Mouse (Mus musculus) layer of hippocampus, adult 8-10 months (tissue): ENCODE measurements at regions not wholly inside any gene's neighbourhood (a gene's known extent, or its start where the extent isn't known, plus 50 kb on each side); places are given as distances from the start of the nearest gene placed in this dataset.
A peak's percentile ranks its signal among the peaks of the same experiment; 100 is the strongest.

ENCODE experiments used
- DNase-seq, 2 experiments: peaks; one replicate each; pipeline ENCODE4 v3.0.0; 2022; ENCODE audit warnings: low spot score in 2 of 2

- no peak for DNase-seq
Measured at GRCm38 (mm10) chrX:11826737-11827408, 333.3 kb downstream of the Bcor start.

- no peak for DNase-seq
Measured at GRCm38 (mm10) chrX:11829411-11830002, 330.6 kb downstream of the Bcor start.

DNA sequence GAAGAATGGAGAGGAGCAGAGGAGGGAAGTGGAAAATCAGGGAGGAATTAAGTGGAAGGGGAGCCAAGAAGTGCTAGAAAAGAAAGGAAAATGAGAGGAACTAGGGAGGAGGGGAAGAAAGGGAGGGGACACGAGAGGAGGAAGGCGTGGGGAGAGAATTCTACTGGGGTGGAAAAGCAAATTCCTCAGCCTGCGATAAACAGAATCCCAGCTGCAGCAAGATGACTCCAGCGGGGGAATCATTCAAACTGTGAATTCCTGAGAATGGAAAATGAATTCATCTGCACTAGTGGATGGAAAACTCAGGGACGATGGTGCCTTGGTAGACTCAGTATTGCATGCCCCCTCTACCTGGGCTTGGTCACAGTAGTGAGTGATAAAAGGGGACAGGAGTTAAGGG, 322.6 kb downstream of the Bcor start:
- DNase-seq = no peak

DNA sequence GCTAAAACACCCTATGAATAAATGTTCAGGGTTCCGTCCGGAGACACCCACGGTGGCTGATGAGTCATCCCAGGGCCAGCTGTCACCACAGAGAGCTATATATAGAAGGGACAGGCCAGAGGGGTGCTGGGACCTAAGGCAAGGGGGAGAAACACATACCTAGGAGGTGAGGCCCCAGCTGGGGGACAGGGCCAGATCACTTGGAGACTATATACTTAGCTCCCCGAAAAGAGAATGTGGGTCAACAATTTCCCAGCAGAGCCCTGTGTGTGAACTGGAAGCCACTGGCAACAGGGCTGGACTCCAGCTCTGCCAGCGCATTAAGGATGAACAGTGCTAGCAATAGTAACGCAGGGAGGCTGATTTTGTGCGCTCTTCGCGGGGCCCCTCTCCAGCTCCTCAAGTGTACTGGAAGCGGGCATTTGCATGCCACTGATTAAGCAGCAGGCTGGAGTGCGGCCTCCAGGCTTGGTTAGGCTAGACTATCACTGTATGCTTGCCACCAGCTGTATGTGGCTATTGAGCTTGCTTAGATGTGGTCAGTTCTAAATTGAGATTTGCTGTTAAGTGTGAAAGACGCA, 320.4 kb downstream of the Bcor start:
- DNase-seq = no peak

GRCm38 (mm10) chrX:11840319-11841035, 319.7 kb downstream of the Bcor start:
- no peak for DNase-seq

DNA sequence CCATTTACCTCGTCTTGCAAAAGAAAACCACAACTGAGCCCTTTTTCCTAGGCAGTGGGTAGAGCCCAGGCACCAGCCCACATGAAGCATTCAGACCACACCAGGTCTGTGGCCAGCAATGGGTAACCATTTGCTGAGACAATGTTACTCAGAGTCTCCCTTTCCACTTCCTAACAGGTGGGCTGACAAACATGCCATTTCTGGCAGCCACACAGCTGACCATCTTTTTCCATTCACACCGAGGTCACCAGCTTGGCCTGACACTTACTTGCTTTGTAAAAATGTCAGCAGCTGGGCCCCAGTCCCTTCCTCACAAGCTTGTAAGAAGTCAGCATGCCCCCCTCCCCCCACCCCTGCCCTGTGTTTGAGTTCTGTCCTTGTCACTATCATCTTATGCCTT, 314.6 kb downstream of the Bcor start:
- DNase-seq = no peak

DNA sequence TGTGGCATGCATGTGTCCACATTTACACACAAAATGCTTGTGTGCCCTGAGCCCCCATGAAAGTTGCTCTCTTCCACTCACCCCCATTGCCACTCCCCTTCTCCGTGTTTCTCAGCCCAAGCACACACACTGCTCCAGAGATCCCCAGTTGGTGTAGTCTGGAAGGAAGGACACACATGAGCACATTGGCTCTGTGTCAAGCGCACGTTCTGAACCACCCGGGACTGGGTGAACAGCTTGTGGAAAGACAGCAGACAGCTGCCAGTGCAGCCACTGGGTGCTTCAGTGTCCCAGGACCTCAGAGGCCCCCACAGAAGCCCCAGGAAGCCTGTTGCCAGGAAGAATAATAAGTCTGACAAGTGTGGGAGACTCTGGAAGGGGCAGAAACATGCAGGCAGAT, 304.2 kb downstream of the Bcor start:
- peak in 1 of 2 experiments; percentile 6 for DNase-seq

DNA sequence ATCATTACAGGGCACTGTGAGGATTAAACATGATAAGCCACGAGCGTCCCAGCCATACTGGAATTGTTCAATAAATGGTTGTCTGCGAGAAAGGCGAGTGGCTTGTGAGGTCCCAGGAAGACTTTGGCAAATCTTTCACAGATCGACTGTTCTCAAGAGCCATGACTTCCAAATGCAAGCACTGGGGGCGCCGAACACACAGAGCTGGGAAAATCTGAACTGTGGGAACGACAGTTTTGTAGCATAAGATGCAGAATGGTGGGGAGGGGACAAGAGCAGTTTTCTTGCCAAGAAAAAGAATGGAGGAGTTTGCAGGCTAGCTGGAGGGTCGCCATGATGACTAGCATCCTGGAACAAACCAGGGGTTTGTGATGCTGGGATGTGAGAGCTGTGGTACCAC, 300.8 kb downstream of the Bcor start:
- no peak for DNase-seq

- no peak for DNase-seq
Measured at GRCm38 (mm10) chrX:11861119-11861708, 298.9 kb downstream of the Bcor start.

DNA sequence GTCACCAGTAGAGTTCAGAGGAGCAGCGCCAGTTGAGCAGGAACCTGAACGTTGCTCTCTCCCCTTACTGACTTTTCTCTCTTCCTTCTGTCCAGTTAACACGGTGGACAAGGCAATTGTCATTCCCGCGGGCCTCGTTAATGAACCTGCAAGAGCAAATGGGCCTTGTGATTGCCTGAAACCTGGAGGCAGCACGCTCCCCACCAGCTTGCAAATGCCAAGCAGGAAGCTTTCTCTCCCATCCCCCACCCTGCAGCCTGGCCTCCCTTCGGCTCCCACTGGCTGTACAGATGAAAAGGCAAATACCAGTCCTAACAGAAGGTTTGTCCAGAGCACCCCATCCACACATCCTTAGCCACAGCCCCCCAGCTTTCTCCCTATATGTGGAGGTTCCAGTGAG, 298.3 kb downstream of the Bcor start:
- no peak for DNase-seq

DNA sequence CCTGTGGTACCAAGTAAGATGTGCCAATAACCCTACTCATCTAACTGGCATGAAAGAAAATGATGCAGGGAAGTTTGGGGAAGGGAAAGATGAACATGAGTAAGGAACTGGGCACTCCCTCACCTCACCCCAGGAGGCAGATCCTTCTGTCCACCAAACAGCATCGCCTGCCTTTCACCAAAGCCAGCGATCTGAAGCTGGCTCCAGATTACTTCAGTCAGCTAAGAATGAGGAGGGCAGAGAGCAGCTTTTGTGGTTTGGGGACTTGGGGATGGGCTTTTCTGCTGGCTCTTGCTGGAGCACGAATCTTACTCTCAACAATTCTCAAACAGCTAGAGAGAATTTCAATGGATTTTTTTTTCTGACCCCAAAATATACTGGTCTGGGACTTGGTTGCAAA, 297.0 kb downstream of the Bcor start:
- DNase-seq = no peak

DNA sequence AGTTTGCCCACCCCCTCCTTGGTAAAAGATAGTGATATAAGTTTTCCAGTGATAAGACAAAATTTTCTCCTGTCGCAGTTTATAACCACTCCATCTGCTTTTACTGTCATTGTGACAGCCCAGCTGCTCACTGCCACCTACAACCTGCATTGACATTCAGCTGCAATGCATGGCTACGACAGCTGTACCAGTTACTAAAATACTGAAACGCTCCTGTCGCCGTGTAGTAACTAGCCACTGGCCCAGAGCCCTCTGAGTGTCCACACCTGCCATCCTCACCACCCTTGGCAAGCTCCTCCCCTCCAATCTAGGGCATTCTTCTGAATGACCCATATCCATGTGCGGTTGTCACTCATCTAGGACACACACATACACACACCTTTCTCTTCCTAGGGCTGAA, 286.2 kb downstream of the Bcor start:
- DNase-seq = no peak

- no peak for DNase-seq
Measured at GRCm38 (mm10) chrX:11876636-11877035, 283.5 kb downstream of the Bcor start.

- DNase-seq = no peak
Measured at GRCm38 (mm10) chrX:11878028-11878427, 282.1 kb downstream of the Bcor start.

- DNase-seq = no peak
Measured at GRCm38 (mm10) chrX:11880972-11881371, 279.2 kb downstream of the Bcor start.

DNA sequence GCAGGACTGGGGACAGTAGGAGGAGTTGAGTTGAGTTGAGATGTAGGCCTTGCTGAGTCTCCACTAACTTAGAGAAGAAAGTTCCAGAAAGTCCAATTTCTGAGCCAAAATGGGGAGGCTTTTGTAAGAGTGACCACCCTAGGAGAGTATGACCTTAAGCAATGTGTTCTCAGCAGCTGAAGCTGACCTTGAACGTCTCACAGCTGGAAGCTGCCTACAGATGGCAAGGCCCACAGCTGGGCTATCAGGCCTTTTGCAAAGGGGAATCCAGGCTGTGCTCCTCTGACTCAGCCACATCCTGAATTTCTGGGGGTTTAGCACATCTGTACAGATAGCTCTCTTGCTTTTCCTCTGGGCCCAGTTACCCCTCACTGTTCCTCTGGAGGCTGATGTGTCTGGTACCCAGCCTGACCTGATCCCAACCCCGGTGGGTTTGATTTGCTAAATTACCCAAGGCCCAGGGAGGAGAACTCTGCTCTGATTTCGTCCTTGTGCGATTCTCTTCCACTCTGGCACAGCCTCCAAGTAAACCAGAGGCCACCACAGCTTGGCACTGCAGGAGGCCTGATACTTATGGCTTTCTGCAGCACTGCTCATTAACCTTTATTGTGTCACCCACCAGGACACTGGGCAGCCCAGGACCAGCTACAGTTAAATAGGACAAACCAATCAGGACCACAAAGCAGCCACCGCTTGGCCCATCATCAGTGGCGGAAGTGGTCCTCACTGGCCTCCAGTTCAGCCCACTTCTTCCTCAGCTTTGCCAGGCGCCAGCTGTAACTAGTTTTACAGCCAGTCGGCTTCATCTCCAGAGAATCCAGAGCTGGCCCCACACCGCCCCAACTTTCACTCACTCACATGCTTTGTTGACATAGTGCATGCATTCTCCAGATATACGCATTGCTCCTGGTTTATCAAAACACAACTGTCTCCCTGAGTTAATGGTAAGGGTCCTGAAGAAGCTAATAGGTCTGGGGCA, 276.1 kb downstream of the Bcor start:
- DNase-seq = no peak

DNA sequence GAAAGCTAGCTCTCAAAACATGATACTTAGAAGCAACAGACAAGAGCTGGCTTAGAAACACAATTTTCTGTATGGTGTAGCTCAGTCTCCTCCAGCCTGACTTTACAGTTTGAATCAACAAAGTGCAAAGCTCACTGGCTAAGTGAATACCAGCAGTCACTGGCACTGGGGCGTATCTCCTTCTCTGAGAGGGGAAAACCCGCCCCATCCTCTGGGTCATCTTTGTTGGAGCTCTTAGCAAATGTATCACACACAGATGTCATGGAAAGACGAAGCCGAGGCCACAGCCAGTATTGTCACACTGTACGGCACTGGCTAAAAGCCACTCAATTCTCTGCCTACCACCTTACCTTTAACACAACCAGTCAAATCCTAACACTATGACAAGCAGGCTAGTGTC, 267.8 kb downstream of the Bcor start:
- DNase-seq = no peak

GRCm38 (mm10) chrX:11893606-11894279, 266.4 kb downstream of the Bcor start:
- no peak for DNase-seq

GRCm38 (mm10) chrX:11894280-11894662, 265.9 kb downstream of the Bcor start:
- DNase-seq = no peak

DNA sequence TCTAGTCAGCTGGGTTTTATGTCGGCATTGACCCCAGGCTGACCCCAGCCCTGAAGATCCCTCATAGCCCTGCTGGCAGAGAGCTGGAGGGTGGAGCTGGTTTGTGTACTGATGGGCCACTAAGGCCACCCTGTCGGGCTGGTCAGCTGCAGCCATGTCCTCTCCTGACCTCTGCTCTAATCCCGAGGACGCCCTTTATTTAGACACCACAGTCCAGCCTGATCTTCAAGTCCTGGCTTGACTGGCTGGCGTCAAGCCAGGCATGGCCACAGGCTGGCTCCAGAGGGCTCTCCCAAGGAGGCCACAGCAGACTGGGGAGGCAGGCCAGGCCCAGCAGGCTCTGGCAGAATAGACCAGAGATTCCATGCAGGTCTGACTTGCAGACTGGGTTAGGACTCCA, 264.8 kb downstream of the Bcor start:
- DNase-seq = no peak
